Mouse (Mus musculus): ENCODE measurements at regions not wholly inside any gene's neighbourhood (a gene's known extent, or its start where the extent isn't known, plus 50 kb on each side); places are given as distances from the start of the nearest gene placed in this dataset.

GRCm38 (mm10) chr7:117850822-117851221 lies 265.2 kb downstream of the Rps15a start:
- TF ChIP-seq POLR2A (IDR thresholded peaks at IDR 0.05; ENCODE audit: control insufficient read depth, extremely low read depth, insufficient read depth, low read length, poor library complexity) (no peak), CTCF (IDR thresholded peaks at IDR 0.05; ENCODE audit: borderline replicate concordance, control insufficient read depth, extremely low read depth, insufficient read depth, low read length, poor library complexity) (no peak)

All from thymus, adult 2 months (tissue).